Mouse (Mus musculus) liver, adult 2 months (tissue): ENCODE results near the gene Syce3.

ENCODE experiments used
- CTCF ChIP-seq: fragments of 200-500 bp; IDR thresholded peaks from 2 replicates; pipeline ENCODE4 v1.5.1; 2011; ENCODE audit warnings: low read depth, low read length, control low read depth
- POLR2A ChIP-seq: fragments of 200-500 bp; IDR thresholded peaks from 2 replicates; pipeline ENCODE4 v1.6.1; 2011; ENCODE audit warnings: low read length, control low read depth; ENCODE audit not compliant: insufficient read depth; ENCODE audit errors: extremely low read depth

DNA sequence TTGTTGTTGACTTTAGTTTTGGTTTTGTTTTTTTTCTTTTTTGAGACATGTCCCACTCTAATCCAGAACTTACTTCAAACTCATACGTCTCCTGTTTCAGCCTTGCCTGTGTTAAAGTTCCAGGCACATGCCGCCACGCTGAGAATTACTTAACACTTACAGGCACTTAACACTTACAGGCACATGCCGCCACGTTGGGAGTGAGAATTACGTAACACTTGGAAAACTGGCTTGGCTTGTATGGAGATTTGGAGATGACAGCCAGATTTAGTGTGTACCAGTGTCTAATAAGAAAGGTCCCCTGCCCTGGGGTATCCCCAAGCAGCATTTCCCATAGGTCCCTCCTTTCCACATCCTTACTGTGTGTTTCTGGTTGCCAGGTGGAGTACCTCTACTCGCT is 47.3 kb downstream of the Syce3 start:
- TF ChIP-seq POLR2A: no peak
- TF ChIP-seq CTCF: no peak
